Mouse (Mus musculus) regulatory T cell (primary cell): ENCODE measurements at regions not wholly inside any gene's neighbourhood (a gene's known extent, or its start where the extent isn't known, plus 50 kb on each side); places are given as distances from the start of the nearest gene placed in this dataset.

ENCODE experiments used
- in situ Hi-C: fragments of 300-600 bp; cut with MboI, MseI; formaldehyde crosslinking; loops from one replicate; pipeline ENCODE4 v1.15.1; 2025; ENCODE audit warnings: high pct_unique_total_duplicates

- in situ Hi-C loops, result no loop called here
These were observed 326.0 kb downstream of the Matn1 start for GRCm38 (mm10) chr4:131270192-131270591.

DNA sequence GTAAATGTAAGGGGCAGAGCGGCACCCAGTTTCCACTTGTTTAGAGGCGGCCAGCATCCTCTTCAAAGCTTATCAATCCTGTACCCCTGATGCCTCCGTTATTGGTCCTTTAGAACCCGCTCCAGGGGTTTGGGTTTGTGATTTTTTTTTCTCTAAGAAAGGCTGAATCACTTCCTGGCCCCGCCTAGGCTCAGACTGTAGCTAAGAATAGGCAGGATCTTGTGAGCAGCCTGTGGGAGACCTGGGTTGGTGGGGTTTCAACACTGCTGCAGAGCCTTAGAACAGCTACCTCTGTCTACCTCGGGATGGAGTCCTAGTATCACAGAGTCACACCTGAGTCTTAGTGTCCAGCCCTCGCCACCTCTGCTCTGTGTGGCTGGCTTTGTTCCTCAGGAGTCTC is 327.9 kb downstream of the Matn1 start:
- in situ Hi-C loops, result no loop called here

DNA sequence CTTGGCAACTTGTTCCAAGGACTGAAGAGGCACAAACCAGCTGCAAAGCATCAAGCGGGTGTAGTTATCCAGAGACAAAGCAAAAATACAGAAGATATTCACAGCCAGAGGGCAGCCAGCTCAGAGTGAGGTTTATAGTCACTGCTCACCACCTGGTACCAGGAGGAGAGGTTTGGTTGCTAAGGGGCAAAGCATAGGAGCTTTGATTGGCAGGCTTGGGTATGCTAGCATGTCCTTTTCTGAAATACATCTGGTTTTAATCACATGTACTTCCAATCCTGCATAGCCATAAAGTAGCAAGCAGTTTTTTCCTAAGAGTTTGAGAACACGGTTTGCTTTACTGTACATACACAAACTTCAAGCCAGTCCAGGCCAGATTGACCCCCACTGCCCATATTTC is 349.4 kb downstream of the Matn1 start:
- in situ Hi-C loops, result no loop called here

GRCm38 (mm10) chr4:131298011-131298674 is 354.0 kb downstream of the Matn1 start:
- in situ Hi-C loops, result no loop called here

DNA sequence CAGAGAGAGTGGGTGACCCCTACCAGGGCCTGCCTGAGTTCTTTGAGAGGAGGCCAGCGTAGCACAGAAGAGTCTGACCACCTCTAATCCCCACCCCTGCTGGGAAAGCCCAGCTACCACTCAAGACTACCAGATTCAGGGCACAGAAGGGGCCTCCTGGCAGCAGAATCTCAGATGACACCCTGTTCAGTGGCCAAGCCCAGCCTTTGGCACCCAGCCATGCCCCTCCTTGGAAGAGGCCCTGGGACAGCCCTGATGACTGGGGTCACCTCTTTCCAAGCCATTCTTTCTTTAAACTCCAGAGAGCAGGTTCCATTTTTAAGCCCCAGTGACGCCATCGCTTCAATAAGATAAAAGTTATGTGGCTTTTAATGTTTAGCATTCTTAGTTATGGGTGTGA is 359.8 kb downstream of the Matn1 start:
- in situ Hi-C loops, result no loop called here

DNA sequence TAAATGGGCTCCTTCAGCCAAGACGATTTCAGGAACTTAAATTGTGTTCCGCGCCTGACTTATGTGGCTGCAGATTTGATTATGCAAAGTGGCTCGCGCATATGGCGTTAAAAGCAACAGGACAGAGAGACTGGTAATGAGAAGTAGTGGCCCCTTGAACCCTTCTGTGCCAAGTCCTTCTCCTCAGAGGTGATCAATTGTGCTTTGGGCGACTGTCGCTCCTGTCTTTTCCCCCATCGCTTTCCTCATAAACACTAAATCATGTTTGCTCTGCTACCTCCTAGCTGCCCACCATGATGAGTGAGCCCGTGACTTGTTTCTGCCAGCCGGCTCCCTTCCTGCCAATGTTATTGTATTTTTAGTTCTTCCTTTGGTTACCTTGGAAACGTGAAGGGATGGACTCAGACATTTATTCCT is 360.2 kb downstream of the Matn1 start:
- in situ Hi-C loops, result no loop called here

DNA sequence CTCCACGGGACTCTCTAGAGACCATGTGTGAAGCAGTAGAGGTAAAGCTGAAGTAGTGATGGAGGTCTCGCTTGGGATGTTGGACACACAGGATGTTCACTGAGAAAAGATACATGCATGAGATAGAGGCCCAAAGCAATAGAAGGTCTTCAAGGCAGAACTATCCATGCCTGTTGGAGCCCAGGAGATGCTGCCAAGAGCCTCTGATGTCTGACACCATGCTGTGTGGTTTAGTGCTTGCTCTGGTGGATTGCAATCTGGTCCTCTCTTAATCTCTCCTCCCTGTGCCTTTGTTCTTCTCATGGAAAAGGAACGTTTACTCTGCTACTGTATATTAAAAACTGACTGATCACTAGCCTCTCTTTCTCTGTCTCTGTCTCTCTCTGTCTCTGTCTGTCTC is 370.0 kb downstream of the Matn1 start:
- in situ Hi-C loops, result no loop called here

DNA sequence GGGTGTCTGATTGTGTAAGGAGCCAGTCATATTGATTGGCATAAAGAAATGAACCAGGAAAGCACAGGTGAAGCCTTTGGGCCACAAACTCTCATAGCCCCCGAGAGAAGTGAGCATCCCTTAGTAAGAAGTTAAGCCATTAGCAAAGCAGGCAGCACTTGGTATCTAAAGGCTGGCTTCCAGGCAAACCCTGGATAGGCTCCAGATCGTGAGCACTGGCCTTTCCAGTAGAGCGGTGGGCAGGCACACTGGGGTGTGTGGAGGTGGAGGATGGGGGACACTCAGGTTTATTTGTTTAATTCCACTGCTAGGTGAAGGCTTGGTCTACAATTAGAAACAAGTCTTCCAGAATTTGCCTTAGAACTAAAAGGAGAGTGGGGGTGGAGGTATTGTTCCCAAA is 371.9 kb downstream of the Matn1 start:
- in situ Hi-C loops, result no loop called here

DNA sequence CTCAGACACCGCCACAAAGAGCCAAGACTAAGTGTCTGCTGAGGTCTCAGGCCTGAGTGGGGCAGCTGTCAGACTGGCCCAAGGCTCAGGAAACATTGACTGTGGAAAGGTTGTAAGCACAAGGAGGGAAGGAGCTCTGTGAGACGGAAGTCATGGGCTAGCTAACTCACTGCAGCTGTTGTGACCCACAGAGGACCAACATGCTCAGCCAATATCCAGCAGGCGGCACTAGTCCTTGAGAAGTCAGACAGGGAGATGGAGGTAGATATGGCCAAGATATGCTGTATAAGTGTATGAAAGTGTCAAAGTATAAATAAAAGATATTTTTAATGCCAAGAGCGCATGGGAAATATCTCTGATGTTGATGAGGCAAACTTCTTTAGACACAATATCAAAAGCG is 378.1 kb downstream of the Matn1 start:
- in situ Hi-C loops, result no loop called here

- in situ Hi-C loops, result no loop called here
These were observed 380.3 kb downstream of the Matn1 start for GRCm38 (mm10) chr4:131324486-131324885.

DNA sequence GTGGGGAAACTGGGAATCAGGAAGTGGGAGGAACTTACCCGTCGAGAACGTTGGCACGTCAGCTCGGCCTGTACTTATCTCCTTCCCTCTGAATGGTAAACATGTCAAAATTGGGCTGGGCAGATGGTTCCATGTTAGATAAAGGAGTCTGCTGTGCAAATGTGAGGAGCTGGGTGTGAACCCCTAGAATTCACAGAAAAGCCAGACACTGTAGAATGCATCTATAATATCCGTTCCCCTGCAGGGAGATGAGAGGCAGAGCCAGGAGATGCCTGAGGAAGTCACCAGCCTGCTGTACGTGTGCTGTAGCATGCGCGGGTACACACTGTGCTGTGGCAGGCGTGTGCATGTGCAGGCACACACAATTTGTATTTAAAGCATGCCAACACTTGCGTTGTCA is 381.0 kb downstream of the Matn1 start:
- in situ Hi-C loops, result no loop called here

GRCm38 (mm10) chr4:131325609-131326008 is 381.4 kb downstream of the Matn1 start:
- in situ Hi-C loops, result no loop called here

- in situ Hi-C loops, result no loop called here
These were observed 385.2 kb downstream of the Matn1 start for GRCm38 (mm10) chr4:131329398-131329797.

GRCm38 (mm10) chr4:131331646-131332045 is 387.5 kb downstream of the Matn1 start:
- in situ Hi-C loops, result no loop called here

DNA sequence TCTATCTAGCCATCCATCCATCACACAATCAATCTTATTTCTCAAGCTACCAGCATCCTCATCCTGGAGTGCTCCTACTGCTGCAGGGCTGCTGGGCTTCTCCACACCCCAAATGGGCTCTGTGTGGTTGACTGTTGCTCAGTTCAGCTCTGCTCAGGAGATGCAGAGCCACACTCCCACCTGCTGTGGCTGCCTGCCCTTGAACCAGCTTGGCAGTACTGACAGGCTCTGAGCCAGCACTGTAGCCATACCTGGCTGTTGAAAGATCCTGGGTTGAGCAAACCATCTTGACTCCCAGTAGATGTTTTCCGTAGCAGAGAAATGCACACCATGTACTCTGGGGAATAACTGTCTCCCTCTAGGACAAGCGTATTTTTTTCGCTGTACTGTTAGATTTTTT is 392.6 kb downstream of the Matn1 start:
- in situ Hi-C loops, result no loop called here

DNA sequence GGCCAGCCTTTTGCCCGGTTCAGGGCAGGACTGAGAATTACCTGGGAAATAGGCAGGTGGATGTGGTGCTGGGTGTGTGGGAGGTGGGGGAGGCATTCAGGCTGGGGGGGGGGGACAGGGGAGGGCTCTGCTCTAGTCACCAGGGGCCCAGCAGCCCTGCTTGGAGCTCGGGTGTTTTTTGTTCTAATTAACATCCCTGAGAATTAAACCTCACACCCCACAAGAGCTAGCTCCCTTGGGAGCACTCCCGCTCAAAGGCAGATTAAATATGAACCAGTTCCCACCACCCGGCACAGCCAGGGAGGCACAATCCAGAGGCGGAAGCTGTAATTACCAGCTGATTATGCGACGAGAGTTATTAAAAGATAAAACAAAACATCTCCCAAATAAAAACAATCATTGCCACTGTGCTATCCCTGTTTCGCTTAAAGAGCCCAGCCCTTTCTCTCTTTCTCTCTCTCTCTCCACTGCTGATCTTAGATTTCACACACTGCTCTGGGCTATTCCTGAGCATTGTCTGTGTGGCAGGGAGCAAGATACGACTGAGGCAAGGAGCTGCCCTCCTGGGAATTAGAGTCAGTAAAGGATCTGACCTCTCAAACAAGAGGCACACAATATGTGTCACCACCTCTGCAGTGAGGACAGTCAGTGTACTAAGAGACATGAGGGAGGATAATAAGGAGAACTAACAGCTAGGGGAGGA is 397.0 kb downstream of the Matn1 start:
- in situ Hi-C loops, result no loop called here

GRCm38 (mm10) chr4:131346727-131347126 is 402.5 kb downstream of the Matn1 start:
- in situ Hi-C loops, result no loop called here

- in situ Hi-C loops, result no loop called here
These were observed 406.1 kb downstream of the Matn1 start for GRCm38 (mm10) chr4:131350268-131350667.

DNA sequence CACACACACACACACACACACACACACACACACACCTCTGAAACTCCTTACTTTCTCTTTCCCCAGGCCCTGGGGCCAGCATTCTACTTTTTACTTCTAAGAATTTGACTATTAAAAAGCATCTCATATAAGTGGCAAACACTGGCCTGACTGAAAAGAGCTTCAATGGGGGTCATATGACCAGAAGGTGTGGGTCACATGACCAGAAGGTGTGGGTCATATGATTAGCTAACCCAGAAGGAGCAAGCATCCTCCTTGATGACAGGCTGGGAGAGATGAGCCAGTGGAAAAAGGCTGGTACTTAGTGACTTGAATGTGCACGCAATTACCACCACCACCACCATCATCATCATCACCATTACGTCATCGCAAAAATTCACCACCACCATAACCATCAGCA is 410.7 kb downstream of the Matn1 start:
- in situ Hi-C loops, result no loop called here

- in situ Hi-C loops, result no loop called here
These were observed 411.4 kb downstream of the Matn1 start for GRCm38 (mm10) chr4:131355526-131355991.

DNA sequence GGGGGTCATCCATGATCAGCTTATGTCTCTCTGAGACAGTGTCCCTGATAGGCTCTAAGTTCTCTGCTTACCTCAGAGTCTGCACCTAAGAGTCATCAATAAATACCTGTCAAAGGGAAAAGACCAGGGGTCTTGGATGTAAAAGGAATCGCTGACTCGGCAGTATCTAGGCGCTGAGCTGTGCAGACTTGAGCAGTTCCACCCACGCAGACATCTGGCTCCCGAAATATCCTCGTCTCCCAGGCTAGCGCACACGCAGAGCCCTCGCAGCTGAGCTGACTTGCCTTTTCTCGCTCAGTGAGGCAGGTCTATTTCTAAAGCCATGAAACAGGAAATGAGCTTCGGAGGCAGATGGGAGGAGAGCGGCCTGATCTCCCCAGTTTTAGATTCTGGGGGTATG is 412.1 kb downstream of the Matn1 start:
- in situ Hi-C loops, result no loop called here

DNA sequence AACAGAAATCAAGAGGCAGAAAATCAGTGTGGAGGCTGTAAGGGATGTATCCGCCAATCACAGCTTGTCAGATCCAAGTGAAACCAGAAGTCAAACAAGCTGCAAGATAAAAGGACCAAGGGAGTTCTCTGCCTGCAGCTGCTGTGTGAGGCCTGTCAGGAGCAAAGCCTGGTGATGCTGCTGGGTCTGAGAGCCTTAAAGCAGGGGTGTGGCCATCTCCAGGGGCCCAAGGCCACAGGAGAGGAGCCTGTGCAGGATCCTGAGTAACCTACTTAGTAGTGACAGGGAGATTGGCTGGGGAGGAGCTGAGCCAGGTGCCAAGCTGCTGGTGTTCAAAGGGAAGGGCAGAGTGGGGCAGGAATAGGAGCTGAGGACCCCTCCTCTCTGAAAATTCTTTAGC is 418.8 kb downstream of the Matn1 start:
- in situ Hi-C loops, result loop anchor here (10.0 kb wide), 1 partner anchor 398 kb away; no protein-coding TSS in a partner anchor

- in situ Hi-C loops, result loop anchor here (10.0 kb wide), 1 partner anchor 400 kb away; no protein-coding TSS in a partner anchor
These were observed 420.6 kb downstream of the Matn1 start for GRCm38 (mm10) chr4:131364671-131365252.
